8 mouse cellular contexts compared by ENCODE assay signal in the genomic region with DNA sequence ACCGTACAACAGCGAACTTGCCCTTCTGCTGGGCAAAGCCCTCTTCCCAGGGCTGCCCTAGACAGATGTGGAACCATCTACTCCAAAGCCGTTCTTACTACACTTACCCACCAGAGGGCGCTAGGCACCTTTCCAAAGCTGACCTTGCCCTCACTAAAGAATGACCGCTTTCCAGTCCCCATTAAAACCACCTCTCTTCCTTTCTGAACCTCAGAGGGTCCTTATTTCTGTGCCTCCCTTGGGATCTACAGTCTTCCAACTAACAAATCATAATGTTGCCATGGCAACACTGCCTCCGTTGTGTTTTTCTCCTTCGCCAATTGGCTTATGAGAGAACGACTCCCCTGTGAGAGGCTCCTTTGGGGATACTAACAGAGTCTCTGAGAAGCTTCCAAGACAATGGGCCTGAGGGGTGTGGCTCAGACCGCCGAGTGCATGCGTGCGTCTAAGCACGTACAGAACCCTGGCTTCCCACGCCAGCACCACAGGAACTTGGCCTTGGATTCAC. TPM values are rescaled to one million over a fixed set of nuclear protein-coding genes. Genes with fewer than 3 reads are reported as not detected.
DNase-seq lines count a peak whose midpoint lies in the region; ATAC-seq lines count a peak whose summit lies in the region.

No protein-coding gene starts in this region.

- 0 out of 2 replicates have a peak overlapping the region, but pooled peaks have one; percentile 17 for H3K9ac ChIP-seq in embryonic facial prominence, embryonic 12.5 days

- no peaks in the 10 kb centered on the region for H3K36me3 ChIP-seq in embryonic facial prominence, embryonic 12.5 days
- no peaks in the 10 kb centered on the region for H3K36me3 ChIP-seq in splenic B cell, adult 2 months (ENCODE audit: control insufficient read depth, insufficient read depth, low read length, poor library complexity, severe bottlenecking)

- 11% methylated on average over 14 of the region's 14 CpGs for WGBS in embryonic facial prominence, embryonic 12.5 days

- no peaks in the 10 kb centered on the region for H3K27me3 ChIP-seq in embryonic facial prominence, embryonic 12.5 days
- no peaks in the 10 kb centered on the region for H3K27me3 ChIP-seq in splenic B cell, adult 2 months (ENCODE audit: control insufficient read depth, insufficient read depth, low read length, poor library complexity, severe bottlenecking)

- no peak overlapping the region for H3K27ac ChIP-seq in embryonic facial prominence, embryonic 12.5 days

- H3K4me3 ChIP-seq in embryonic facial prominence, embryonic 12.5 days, result no peak overlapping the region

- H3K9me3 ChIP-seq in embryonic facial prominence, embryonic 12.5 days, result no peaks in the 10 kb centered on the region

- ATAC-seq in embryonic facial prominence, embryonic 12.5 days (ENCODE audit: insufficient number of reproducible peaks, insufficient read depth, low FRiP score, low TSS enrichment), result 0 out of 2 replicates have a peak, but pooled peaks have one; percentile 15
- ATAC-seq in monocyte, adult 5-6 weeks (replicated peaks; ENCODE audit: insufficient number of reproducible peaks, low FRiP score, low TSS enrichment, poor library complexity, severe bottlenecking), result peak; percentile 86

- DNase-seq in A20 (ENCODE audit: low read depth, low spot score) (peak; percentile 73), liver (peak; percentile 84)
- peak; percentile 70 for DNase-seq in adrenal gland, postnatal 25 days
- peak; percentile 78 for DNase-seq in heart, adult 8-10 months (ENCODE audit: low spot score)
- DNase-seq in kidney, adult 8-10 months, result peak; percentile 63 to 81
- DNase-seq in splenic B cell, adult 2 months (ENCODE audit: low read depth, low spot score), result peak; percentile 84

- H3K4me1 ChIP-seq in embryonic facial prominence, embryonic 12.5 days, result no peaks in the 10 kb centered on the region

- 0 out of 2 replicates have a peak overlapping the region, but pooled peaks have one; percentile 10 for H3K4me2 ChIP-seq in embryonic facial prominence, embryonic 12.5 days (replicated peaks)

RNA-seq across cellular contexts. Expression of gene Trim56, which starts 6.7 kb away (rescaled TPM):
- 44.0 and 53.3 TPM in 2 replicates for total RNA-seq in adrenal gland, postnatal 25 days (2021)
- 6.6 and 6.8 TPM in 2 replicates for polyA plus RNA-seq in embryonic facial prominence, embryonic 12.5 days (2016; fragmentation: Nextera tagmentation; extraction: Ambion mirVana)
- total RNA-seq in heart, adult 8-10 months (2022), result 10 to 100 TPM; 20.2 to 22.1 (median 21.5) TPM
- total RNA-seq in monocyte, adult 5-6 weeks (2017), result 36.1 to 76.1 TPM (median 37.9 TPM) in 3 replicates

RNA-seq across cellular contexts. Expression of gene Muc3, which starts 26.4 kb away (rescaled TPM):
- not detected in 2 replicates for total RNA-seq in adrenal gland, postnatal 25 days (2021)
- not detected in 2 replicates for polyA plus RNA-seq in embryonic facial prominence, embryonic 12.5 days (2016; fragmentation: Nextera tagmentation; extraction: Ambion mirVana)
- total RNA-seq in heart, adult 8-10 months (2022), result not detected
- total RNA-seq in monocyte, adult 5-6 weeks (2017), result not detected in 3 replicates

RNA-seq across cellular contexts. Expression of gene Serpine1, which starts 50.7 kb away (rescaled TPM):
- total RNA-seq in adrenal gland, postnatal 25 days (2021), result 2.0 and 3.4 TPM in 2 replicates
- polyA plus RNA-seq in embryonic facial prominence, embryonic 12.5 days (2016; fragmentation: Nextera tagmentation; extraction: Ambion mirVana), result 0.25 and 0.36 TPM in 2 replicates
- total RNA-seq in heart, adult 8-10 months (2022), result 10 to 100 TPM; 33.2 to 59.2 (median 47.4) TPM
- not detected in 3 replicates for total RNA-seq in monocyte, adult 5-6 weeks (2017)
